ENCODE assay signal across 9 mouse cellular contexts in the genomic region with DNA sequence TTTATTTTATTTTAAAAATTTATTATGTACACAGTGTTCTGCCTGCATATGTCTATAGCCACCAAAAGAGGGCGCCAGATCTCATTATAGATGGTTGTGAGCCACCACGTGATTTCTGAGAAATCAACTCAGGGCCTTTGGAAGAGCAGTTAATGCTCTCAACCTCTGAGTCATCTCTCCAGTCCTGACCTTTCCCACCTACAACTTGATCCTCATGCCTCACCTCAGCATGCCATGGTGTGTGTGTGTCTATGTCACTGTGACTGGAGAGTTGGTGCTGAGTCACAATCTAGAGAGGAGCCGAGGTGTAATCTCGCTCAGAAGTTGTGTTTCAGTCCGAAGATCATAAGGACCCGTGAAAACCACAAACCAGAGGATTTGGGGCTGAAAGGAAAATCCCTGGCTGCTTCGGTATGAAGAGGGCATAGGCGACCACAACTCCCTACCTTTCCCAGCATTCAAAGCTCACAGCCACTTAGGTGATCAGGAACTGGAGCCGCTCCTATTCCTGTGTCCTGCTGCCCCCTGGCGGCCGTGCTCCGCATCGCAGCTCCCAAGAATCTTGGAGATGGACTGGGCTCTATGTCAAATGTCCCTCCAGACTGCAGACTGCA. TPM values are rescaled to one million over a fixed set of nuclear protein-coding genes. Genes with fewer than 3 reads are reported as not detected.
DNase-seq lines count a peak whose midpoint lies in the region; ATAC-seq and TF ChIP-seq lines count a peak whose summit lies in the region.
"Had no signal": no experiment of that assay in that cellular context is flagged by ENCODE, and none has a peak within 500 bp of the region (broad histone marks: within the 10 kb centered on the region; RNA-seq: fewer than 3 reads in every experiment).

No protein-coding gene starts in this region.

- TF ChIP-seq POLR2A in olfactory bulb, adult 2 months (IDR thresholded peaks at IDR 0.05; ENCODE audit: insufficient read depth, low read depth, low read length), result no peak

- WGBS in midbrain, embryonic 10.5 days, result 25% methylated on average over 13 of the region's 13 CpGs
- WGBS in midbrain, embryonic 15.5 days, result 23% methylated on average over 13 of the region's 13 CpGs
- WGBS in liver, embryonic 11.5 days, result 24% methylated on average over 13 of the region's 13 CpGs
- WGBS in olfactory bulb, adult 2 months, result 21% methylated on average over 13 of the region's 13 CpGs

- no peaks in the 10 kb centered on the region for H3K36me3 ChIP-seq in midbrain, embryonic 10.5 days
- no peaks in the 10 kb centered on the region for H3K36me3 ChIP-seq in midbrain, embryonic 15.5 days (replicated peaks)
- no peaks in the 10 kb centered on the region for H3K36me3 ChIP-seq in liver, embryonic 11.5 days (ENCODE audit: control insufficient read depth, insufficient read depth, low read length)
- H3K36me3 ChIP-seq: limb, embryonic 12.5 days had no signal

- DNase-seq in midbrain, embryonic 10.5 days (ENCODE audit: low spot score), result peak; percentile 76
- DNase-seq in cerebellum, adult 8-10 months, result peak; percentile 85
- DNase-seq in gastrocnemius, adult 8-10 months (ENCODE audit: low spot score in 2 of 2), result peak; percentile 80
- DNase-seq in kidney, adult 9 months, result peak; percentile 95
- DNase-seq in liver, embryonic 11.5 days (ENCODE audit: low spot score), result peak; percentile 75
- peak; percentile 73 for DNase-seq in thymus, postnatal 0 days (ENCODE audit: low spot score)

- no peak for ATAC-seq in midbrain, embryonic 15.5 days (replicated peaks)
- no peak; the same call in 1 of the 2 replicates for ATAC-seq in liver, embryonic 11.5 days (replicated peaks; ENCODE audit: low FRiP score)

- TF ChIP-seq CTCF in olfactory bulb, adult 2 months (IDR thresholded peaks at IDR 0.05; ENCODE audit: insufficient read depth, low read depth, low read length), result peak; percentile 84

- H3K27ac ChIP-seq in midbrain, embryonic 10.5 days (replicated peaks), result no peak overlapping the region
- H3K27ac ChIP-seq in midbrain, embryonic 15.5 days, result no peak overlapping the region
- H3K27ac ChIP-seq in liver, embryonic 11.5 days (ENCODE audit: low read depth, low read length), result no peak overlapping the region
- no peak overlapping the region for H3K27ac ChIP-seq in olfactory bulb, adult 2 months (ENCODE audit: insufficient read depth, low read depth, low read length)
- H3K27ac ChIP-seq: limb, embryonic 12.5 days had no signal

- no peak overlapping the region for H3K9ac ChIP-seq in midbrain, embryonic 15.5 days
- no peak overlapping the region for H3K9ac ChIP-seq in liver, embryonic 11.5 days (ENCODE audit: low read depth, low read length)
- H3K9ac ChIP-seq: limb, embryonic 12.5 days had no signal

- H3K9me3 ChIP-seq in midbrain, embryonic 10.5 days (replicated peaks), result peaks cover 2% of the 10 kb centered on the region; the same call in 1 of the 2 replicates
- no peaks in the 10 kb centered on the region for H3K9me3 ChIP-seq in midbrain, embryonic 15.5 days
- no peaks in the 10 kb centered on the region for H3K9me3 ChIP-seq in liver, embryonic 11.5 days (ENCODE audit: control insufficient read depth, low read length)

- no peak overlapping the region for H3K4me2 ChIP-seq in midbrain, embryonic 15.5 days
- peak overlapping the region; percentile 27 for H3K4me2 ChIP-seq in liver, embryonic 11.5 days
- H3K4me2 ChIP-seq: limb, embryonic 12.5 days had no signal

- H3K27me3 ChIP-seq in midbrain, embryonic 10.5 days (ENCODE audit: low read depth, poor library complexity, severe bottlenecking), result no peaks in the 10 kb centered on the region; the same call in 1 of the 2 replicates
- H3K27me3 ChIP-seq in midbrain, embryonic 15.5 days (replicated peaks), result no peaks in the 10 kb centered on the region
- H3K27me3 ChIP-seq in liver, embryonic 11.5 days (replicated peaks; ENCODE audit: control insufficient read depth, insufficient read depth, low read length), result 0 out of 2 replicates have a peak, but pooled peaks cover 2% of the 10 kb centered on the region

- no peaks in the 10 kb centered on the region for H3K4me1 ChIP-seq in midbrain, embryonic 10.5 days
- H3K4me1 ChIP-seq in midbrain, embryonic 15.5 days, result no peaks in the 10 kb centered on the region
- no peaks in the 10 kb centered on the region for H3K4me1 ChIP-seq in liver, embryonic 11.5 days (replicated peaks; ENCODE audit: control insufficient read depth, insufficient read depth, low read length)
- peaks cover 5% of the 10 kb centered on the region; the same call in 1 of the 2 replicates for H3K4me1 ChIP-seq in olfactory bulb, adult 2 months (ENCODE audit: control insufficient read depth, insufficient read depth, low read length)
- H3K4me1 ChIP-seq: limb, embryonic 12.5 days had no signal

- H3K4me3 ChIP-seq in midbrain, embryonic 10.5 days, result 0 out of 2 replicates have a peak overlapping the region, but pooled peaks have one; percentile 6
- H3K4me3 ChIP-seq in midbrain, embryonic 15.5 days, result no peak overlapping the region
- H3K4me3 ChIP-seq in liver, embryonic 11.5 days (ENCODE audit: low read depth, low read length), result no peak overlapping the region
- H3K4me3 ChIP-seq in olfactory bulb, adult 2 months (ENCODE audit: insufficient read depth, low read depth, low read length), result no peak overlapping the region
- H3K4me3 ChIP-seq: limb, embryonic 12.5 days had no signal

RNA-seq across cellular contexts. Expression of gene H2-Q1, which starts 18.5 kb away (rescaled TPM):
- polyA plus RNA-seq in midbrain, embryonic 10.5 days (2016; fragmentation: Nextera tagmentation; extraction: Ambion mirVana), result not detected in 2 replicates
- 0.54 and 0.70 TPM in 2 replicates for polyA plus RNA-seq in midbrain, embryonic 15.5 days (2015; fragmentation: Nextera tagmentation; extraction: Ambion mirVana)
- total RNA-seq in gastrocnemius, adult 8-10 months (2022), result under 1 TPM in 3 of 4 experiments, not detected in 1; 0.17 to 0.65 (median 0.21) TPM
- polyA plus RNA-seq in liver, embryonic 11.5 days (2014; fragmentation: Nextera tagmentation; extraction: Ambion mirVana), result 0.40 and 0.60 TPM in 2 replicates
- polyA plus RNA-seq in olfactory bulb, adult 2 months (2012; ENCODE audit: insufficient read depth, insufficient read length, low replicate concordance, missing spikeins), result not detected in 2 replicates
- polyA plus RNA-seq in thymus, postnatal 0 days (2015; fragmentation: Nextera tagmentation; extraction: Ambion mirVana), result 1.4 and 1.9 TPM in 2 replicates
- polyA plus RNA-seq: limb, embryonic 12.5 days had no signal

RNA-seq across cellular contexts. Expression of gene H2-D1, which starts 39.2 kb away (rescaled TPM):
- 55.3 and 61.1 TPM in 2 replicates for polyA plus RNA-seq in midbrain, embryonic 10.5 days (2016; fragmentation: Nextera tagmentation; extraction: Ambion mirVana)
- polyA plus RNA-seq in midbrain, embryonic 15.5 days (2015; fragmentation: Nextera tagmentation; extraction: Ambion mirVana), result 93.4 and 105 TPM in 2 replicates
- 10 to 100 TPM; 31.3 to 52.9 (median 41.7) TPM for total RNA-seq in gastrocnemius, adult 8-10 months (2022)
- 88.0 and 90.8 TPM in 2 replicates for polyA plus RNA-seq in liver, embryonic 11.5 days (2014; fragmentation: Nextera tagmentation; extraction: Ambion mirVana)
- polyA plus RNA-seq in olfactory bulb, adult 2 months (2012; ENCODE audit: insufficient read depth, insufficient read length, low replicate concordance, missing spikeins), result 345 and 592 TPM in 2 replicates
- polyA plus RNA-seq in thymus, postnatal 0 days (2015; fragmentation: Nextera tagmentation; extraction: Ambion mirVana), result 441 and 555 TPM in 2 replicates

RNA-seq across cellular contexts. Expression of gene H2-Q2, which starts 40.3 kb away (rescaled TPM):
- 0.25 and 0.38 TPM in 2 replicates for polyA plus RNA-seq in midbrain, embryonic 10.5 days (2016; fragmentation: Nextera tagmentation; extraction: Ambion mirVana)
- polyA plus RNA-seq in midbrain, embryonic 15.5 days (2015; fragmentation: Nextera tagmentation; extraction: Ambion mirVana), result 3.0 and 3.8 TPM in 2 replicates
- under 1 TPM; 0.38 to 0.90 (median 0.45) TPM for total RNA-seq in gastrocnemius, adult 8-10 months (2022)
- polyA plus RNA-seq in liver, embryonic 11.5 days (2014; fragmentation: Nextera tagmentation; extraction: Ambion mirVana), result 1.6 and 2.1 TPM in 2 replicates
- not detected in 2 replicates for polyA plus RNA-seq in olfactory bulb, adult 2 months (2012; ENCODE audit: insufficient read depth, insufficient read length, low replicate concordance, missing spikeins)
- 68.4 and 69.8 TPM in 2 replicates for polyA plus RNA-seq in thymus, postnatal 0 days (2015; fragmentation: Nextera tagmentation; extraction: Ambion mirVana)

Comparison
In these comparisons a context has a peak if more than half of its experiments do, and no peak if none do; other contexts are left out.
1. RNA of gene H2-Q2, which starts 40.3 kb away (polyA plus RNA-seq): 68.4 to 69.8 TPM in thymus, postnatal 0 days; 3.0 to 3.8 TPM in midbrain, embryonic 15.5 days, 1.6 to 2.1 TPM in liver, embryonic 11.5 days, 0.25 to 0.38 TPM in midbrain, embryonic 10.5 days and not detected in olfactory bulb, adult 2 months; every median in the first group is over 10 times any median in the second.
2. Peak in every context shown above with its lines, with median percentiles within 50 percentile points of each other: DNase-seq.